Mouse (Mus musculus) c-Kit-positive CD71-positive TER-119-positive erythroid progenitor cells, embryonic 14.5 days (primary cell): Measurements from ENCODE around the gene Prr36.
A peak's percentile ranks its signal among the peaks of the same experiment; 100 is the strongest.
"Not testable (repeated sequence)": the region's sequence is repeated elsewhere in the genome, so short reads cannot be mapped to it uniquely, and the experiment has no call there.

Experiments used
- DNase-seq: peaks from one replicate; pipeline ENCODE4 v3.0.0-alpha.2; 2013; ENCODE audit warnings: low spot score

The Prr36 gene

DNA sequence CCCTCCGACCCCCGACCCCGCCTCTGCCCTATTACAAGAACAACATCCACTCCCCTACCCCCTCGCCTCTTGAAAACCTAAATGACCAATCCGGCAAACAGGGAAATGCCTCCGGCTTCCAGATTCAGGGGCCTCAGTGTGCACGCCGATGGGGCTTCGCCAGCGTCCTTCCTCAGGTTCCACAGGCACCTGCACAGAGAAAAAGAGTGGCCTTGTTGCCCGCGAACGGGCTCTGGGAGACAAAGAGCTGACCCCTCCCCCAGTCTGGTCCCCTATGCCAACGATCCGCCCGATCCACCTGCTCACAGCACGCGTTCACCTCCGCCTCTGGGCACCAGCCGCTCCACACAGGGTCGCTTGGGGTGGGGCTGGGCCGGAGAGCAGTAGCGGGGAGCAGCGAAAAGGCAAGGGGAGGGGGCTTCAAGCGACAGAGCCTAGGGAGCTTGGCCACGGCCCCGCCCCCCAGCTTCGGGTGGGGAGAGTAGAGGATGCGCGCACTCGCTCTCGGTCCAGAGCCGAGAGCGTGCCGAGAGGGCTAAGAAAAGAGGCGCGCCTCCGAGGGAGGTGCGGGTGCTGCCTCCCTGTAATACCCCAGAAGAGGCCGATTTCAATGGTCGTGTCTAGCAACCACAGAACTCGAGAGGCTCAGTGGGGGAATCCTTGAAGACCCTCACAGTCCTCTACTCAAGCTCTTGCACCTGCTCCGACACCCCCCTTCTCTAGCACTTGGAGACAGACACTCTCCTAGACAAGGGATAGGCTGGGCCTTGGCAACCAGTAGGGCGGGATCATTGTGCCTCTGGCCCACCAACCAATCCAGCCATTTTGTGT lies at the start of gene Prr36:
TSS of gene Prr36 (minus strand) at position 669 of the 831 bp plus-strand sequence.
- DNase-seq = no peak

DNA sequence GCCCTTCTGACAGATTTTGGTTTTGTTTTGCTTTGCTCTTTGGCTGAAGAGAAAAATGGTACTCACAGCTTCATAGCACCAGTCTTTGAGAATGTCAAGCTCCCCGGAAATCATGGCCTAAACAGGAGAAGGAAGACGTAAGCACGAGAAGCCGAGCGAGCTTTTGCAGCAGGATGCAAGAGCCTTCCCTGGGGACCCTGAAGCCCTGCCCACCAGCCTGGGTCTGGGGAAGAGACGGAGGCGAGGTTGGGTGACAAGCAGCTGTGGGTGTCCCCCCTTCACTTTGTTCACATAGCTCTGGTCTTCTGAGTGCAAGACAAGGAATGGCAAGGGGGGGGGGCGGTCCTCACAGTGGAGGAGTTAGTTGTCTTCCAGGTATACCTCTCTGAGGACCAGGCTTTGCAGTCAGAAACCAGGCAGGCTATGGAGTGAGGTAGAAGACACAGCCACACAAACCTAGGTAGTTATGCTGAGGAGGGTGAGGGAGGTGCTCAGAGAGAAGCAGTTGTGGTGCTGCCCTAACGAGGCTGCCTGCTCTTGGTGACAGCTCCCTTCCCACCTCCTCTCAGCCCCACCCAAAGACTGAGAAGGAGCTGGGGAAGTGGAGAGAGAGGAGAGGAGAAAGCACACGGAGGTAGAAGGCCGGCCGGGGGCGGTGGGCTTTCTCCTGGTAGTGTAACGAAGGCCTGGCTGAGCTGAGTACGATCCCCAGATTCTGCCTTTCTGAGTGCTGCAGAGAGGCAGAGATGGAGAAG lies 48.1 kb upstream of the Prr36 start:
- no peak for DNase-seq

- no peak for DNase-seq
Observed at GRCm38 (mm10) chr8:4263105-4263791, 46.0 kb upstream of the Prr36 start.

GRCm38 (mm10) chr8:4259805-4260170 lies 42.5 kb upstream of the Prr36 start:
- no peak for DNase-seq

GRCm38 (mm10) chr8:4259125-4259804 lies 42.0 kb upstream of the Prr36 start, which contains the start of gene Ctxn1:
Gene Ctxn1, minus strand, starts transcription at chr8:4259274.
- DNase-seq = peak; percentile 91

GRCm38 (mm10) chr8:4258678-4259077 lies 41.4 kb upstream of the Prr36 start:
- no peak for DNase-seq

GRCm38 (mm10) chr8:4258233-4258632 lies 41.0 kb upstream of the Prr36 start:
- DNase-seq = peak; percentile 72

- no peak for DNase-seq
Observed at GRCm38 (mm10) chr8:4257350-4257749, 40.1 kb upstream of the Prr36 start.

GRCm38 (mm10) chr8:4256911-4257310 lies 39.7 kb upstream of the Prr36 start:
- no peak for DNase-seq

- DNase-seq = not testable (repeated sequence)
Observed at GRCm38 (mm10) chr8:4255471-4255870, 38.2 kb upstream of the Prr36 start.

DNA sequence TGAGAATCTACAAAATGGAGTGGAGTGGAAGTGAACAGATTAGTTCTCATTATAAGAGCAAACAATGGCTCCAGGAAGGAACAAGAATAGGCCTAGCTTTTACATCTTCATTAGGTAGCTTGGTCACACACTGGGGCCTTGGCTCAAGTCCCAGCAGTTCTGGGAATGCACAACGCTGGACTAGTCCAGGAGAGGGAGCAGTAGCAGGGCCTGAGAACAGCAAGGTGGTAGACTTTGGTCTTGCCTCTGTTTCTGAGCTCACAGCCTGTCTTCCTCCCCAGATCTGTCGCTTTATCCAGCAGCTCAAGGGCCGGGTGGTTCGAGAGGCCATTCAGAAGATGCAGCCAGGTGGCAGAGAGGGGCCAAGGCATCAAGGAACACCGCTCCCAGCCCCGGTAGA lies 36.7 kb upstream of the Prr36 start:
- DNase-seq = no peak

DNA sequence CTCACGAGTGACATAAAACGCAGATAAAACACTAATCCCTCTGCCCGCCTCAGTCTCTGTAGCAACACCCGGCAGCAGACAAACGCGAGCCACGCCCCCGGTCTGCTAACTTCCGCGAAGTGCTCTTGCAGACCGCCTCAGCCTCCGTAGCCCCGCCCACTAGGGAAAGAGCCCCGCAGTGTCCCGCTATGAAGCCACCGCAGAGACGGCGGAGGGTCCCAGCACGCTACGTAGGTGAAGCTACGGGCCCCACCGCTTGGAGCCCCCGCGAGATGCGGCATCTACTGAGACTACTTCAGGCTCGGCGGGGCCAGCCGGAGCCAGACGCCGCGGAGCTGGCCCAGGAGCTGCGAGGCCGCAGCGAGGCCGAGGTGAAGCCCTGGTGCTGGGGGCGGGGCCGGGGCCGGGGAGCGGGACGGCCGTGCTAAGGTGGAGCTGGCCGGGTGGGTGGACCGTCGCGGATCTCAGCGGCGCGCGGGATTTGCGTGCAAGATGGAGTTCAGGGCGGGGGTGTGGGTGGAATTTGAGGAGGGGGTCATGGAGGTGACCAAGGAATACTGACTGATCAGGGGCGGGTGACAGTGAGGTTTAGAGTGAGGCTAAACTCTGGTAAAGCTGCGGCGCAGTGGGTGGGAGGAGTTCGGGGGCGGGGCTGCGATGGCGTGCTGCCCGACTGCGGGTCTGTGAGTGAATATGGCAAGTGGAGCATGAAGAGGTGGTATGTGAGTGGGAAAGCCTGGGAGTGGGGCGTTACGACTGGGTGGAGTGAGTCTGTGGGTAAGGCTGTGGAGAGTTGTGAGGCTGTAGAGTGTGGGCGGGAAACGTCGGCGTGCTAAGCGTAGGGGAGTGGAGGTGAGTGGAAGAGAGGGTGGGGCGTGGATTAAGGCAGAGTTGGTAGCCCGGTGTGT lies 35.9 kb upstream of the Prr36 start, which contains the start of gene Snapc2:
TSS of gene Snapc2 (plus strand) at position 147 of the 908 bp plus-strand sequence.
- peak; percentile 94 for DNase-seq

DNA sequence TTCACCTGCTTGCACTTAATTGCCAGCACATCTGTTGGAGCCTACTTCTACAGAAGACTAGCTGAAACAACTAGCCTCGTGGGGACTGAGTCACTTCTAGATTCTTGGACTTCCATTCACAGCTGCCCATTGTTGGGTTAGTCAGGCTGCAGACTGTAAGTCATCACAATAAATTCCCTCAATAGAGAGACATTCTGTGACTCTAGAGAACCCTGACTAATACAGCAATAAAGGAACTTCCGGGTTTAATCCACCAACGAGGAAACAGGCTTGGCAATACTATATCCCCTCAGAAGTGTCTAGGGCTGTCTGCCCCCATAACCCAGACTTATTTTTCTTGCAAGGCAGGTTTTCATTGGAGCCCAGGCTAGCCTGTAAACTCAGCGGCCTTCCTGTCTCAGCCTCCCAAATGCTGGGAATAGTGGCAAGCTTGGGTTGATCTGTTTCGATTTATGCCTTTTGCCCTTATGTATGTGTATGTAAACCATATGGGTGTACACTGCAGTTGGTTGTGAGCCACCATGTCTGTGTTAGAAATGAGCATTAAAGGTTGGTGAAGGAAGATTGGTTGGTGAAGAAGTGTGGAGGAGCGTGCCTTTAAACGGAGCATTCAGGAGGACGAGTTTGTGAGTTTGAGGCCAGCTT lies 35.0 kb upstream of the Prr36 start:
- no peak for DNase-seq

DNA sequence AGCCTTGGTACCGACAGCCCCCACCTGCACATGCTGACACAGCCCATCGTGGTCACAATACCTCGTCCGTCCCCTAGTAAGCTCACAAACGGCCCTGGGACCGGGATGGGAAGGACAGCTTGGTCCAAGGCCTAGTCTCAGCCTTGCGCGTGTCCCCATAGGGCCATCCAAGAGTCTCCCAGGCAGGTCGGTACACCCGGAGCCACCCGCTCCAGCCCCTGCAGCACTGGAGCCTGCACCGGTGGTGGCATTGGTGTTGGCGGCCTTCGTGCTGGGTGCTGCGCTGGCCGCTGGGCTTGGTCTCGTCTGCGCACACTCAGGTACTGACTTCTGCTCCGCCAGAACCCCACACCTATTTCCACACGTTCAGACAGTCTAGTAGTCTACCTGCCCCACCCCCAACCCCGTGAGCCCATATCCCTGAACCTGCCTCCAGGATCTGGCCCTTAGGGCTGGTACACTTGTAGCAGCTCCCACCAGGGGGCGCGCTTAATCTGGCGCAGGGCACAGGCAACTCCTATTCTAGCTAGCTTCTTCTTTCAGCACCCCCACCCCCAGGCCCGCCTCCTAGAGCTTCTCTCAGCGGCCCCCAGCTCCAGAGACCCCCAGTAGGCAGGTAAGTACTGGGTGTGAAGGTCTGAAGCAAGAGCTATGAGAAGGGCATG lies 33.2 kb upstream of the Prr36 start:
- DNase-seq = peak; percentile 75

DNA sequence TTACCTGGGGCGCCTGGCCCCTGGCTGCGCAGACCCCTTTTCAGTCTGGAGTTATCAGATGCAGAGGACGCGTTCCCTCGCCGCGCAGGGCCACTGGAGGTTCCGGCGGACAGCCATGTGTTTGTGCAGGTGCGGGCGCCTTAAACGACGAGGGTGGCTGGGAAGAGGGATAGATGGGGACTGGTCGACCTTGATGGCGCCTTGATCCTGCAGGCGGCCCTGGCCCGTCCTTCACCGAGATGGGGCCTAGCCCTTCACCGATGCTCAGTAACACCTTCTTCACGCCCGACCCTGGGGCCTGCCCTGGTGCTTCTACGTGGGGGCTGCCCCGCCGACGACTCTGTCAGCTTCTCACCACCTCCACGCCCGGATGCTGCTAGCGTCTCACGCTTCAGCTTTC lies 32.0 kb upstream of the Prr36 start:
- DNase-seq = no peak

GRCm38 (mm10) chr8:4247951-4248540 lies 30.8 kb upstream of the Prr36 start, which contains the start of gene Tgfbr3l:
Gene Tgfbr3l, plus strand, starts transcription at chr8:4248214.
- DNase-seq = no peak

DNA sequence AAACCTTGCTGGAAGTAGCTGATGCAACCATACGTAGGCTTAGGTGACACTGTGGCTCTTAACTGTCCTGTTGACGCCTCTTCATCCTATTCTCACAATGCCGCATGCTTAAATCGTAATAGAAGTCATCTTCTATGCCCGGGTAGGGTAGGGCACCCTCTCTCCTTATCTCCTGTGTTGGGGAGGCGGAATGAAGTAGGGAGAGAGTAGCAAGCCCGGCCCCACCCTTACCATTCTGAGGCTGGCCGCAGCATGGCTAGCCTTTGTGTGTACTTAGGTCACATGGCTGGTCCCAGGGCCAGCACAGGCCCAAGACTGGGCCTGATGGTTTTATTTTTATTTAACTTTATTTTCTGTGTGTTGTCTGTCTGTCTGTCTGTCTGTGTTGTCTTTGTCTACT lies 30.0 kb upstream of the Prr36 start:
- no peak for DNase-seq

- DNase-seq = no peak
Observed at GRCm38 (mm10) chr8:4245737-4246136, 28.5 kb upstream of the Prr36 start.

- no peak for DNase-seq
Observed at GRCm38 (mm10) chr8:4245061-4245460, 27.8 kb upstream of the Prr36 start.
